Mouse (Mus musculus) heart, embryonic 14.5 days (tissue): ENCODE data around the gene Lemd1. TPM values are rescaled to one million over a fixed set of nuclear protein-coding genes. Genes with fewer than 3 reads are reported as not detected.

Experiments used
- ATAC-seq: fragments of 200-750 bp; cut with Nextera tagmentation; 2 replicates; pipeline ENCODE4 v1.8.0; 2017; ENCODE audit warnings: low read depth, moderate TSS enrichment; ENCODE audit not compliant: insufficient number of reproducible peaks, insufficient read depth, low FRiP score
- H3K27ac ChIP-seq, 2 experiments: fragments of 200-500 bp in 1 of 2; fragments of 300-500 bp in 1 of 2; sonication (generic) in 1 of 2; replicated peaks in 1 of 2; 2 replicates each; pipeline ENCODE4 v1.5.1; 2012 to 2014; ENCODE audit warnings: low read depth in 2 of 2, low read length in 2 of 2, control low read depth in 1 of 2, mild to moderate bottlenecking in 1 of 2, mixed read lengths in 1 of 2; ENCODE audit not compliant: control insufficient read depth in 1 of 2, insufficient read depth in 1 of 2
- H3K27me3 ChIP-seq: fragments of 300-500 bp; sonication (generic); 2 replicates; pipeline ENCODE4 v1.6.1; 2014; ENCODE audit warnings: mild to moderate bottlenecking, low read length, control low read depth; ENCODE audit not compliant: control insufficient read depth, insufficient read depth
- H3K36me3 ChIP-seq: fragments of 300-500 bp; sonication (generic); 2 replicates; pipeline ENCODE4 v1.6.1; 2014; ENCODE audit warnings: mild to moderate bottlenecking, control low read depth, low read length, mixed read lengths; ENCODE audit not compliant: control insufficient read depth, insufficient read depth
- H3K4me1 ChIP-seq, 2 experiments: fragments of 200-500 bp in 1 of 2; fragments of 300-500 bp in 1 of 2; sonication (generic) in 1 of 2; 2 replicates each; pipeline ENCODE4 v1.6.1; 2012 to 2014; ENCODE audit warnings: low read length in 2 of 2, control low read depth in 1 of 2, mixed read lengths in 1 of 2; ENCODE audit not compliant: control insufficient read depth in 2 of 2, insufficient read depth in 2 of 2
- H3K4me2 ChIP-seq: fragments of 300-500 bp; sonication (generic); 2 replicates; pipeline ENCODE4 v1.6.1; 2014; ENCODE audit warnings: mild to moderate bottlenecking, low read length
- H3K4me3 ChIP-seq, 2 experiments: fragments of 200-500 bp in 1 of 2; fragments of 300-500 bp in 1 of 2; sonication (generic) in 1 of 2; 2 replicates each; pipeline ENCODE4 v1.5.1; 2012 to 2014; ENCODE audit warnings: low read length in 2 of 2, mild to moderate bottlenecking in 2 of 2, control low read depth in 1 of 2, low read depth in 1 of 2, moderate library complexity in 1 of 2; ENCODE audit not compliant: control insufficient read depth in 1 of 2, insufficient read depth in 1 of 2
- H3K9ac ChIP-seq: fragments of 300-500 bp; sonication (generic); 2 replicates; pipeline ENCODE4 v1.6.1; 2014; ENCODE audit warnings: mild to moderate bottlenecking, low read length
- H3K9me3 ChIP-seq: fragments of 300-500 bp; sonication (generic); 2 replicates; pipeline ENCODE4 v1.6.1; 2016; ENCODE audit warnings: low read length, control low read depth; ENCODE audit not compliant: control insufficient read depth
- WGBS: fragments of 180-500 bp; shearing (Covaris S2); extraction: QIAGEN DNeasy Blood & Tissue Kit; methylation state at CpG from one replicate; pipeline ENCODE4 v1.1.7; 2014; 5-methylcytosine and 5-hydroxymethylcytosine counted together
- polyA plus RNA-seq: library from polyadenylated mRNA; unstranded; fragments of >200 nt; fragmentation: Nextera tagmentation; extraction: Ambion mirVana; gene quantifications from 2 replicates; pipeline ENCODE4 v1.2.1, GENCODE M21; 2014

Lemd1 gene
- polyA plus RNA-seq, 1 experiment from 2014 or later: not detected

GRCm38 (mm10) chr1:132165859-132166258 lies 25.4 kb upstream of the Lemd1 start:
- Histone ChIP-seq H3K27ac (no peak overlapping the region), H3K4me3 (no peak overlapping the region), H3K4me1 (peaks cover 0 to 4% of the 10 kb centered on the region in 2 experiments; a peak in 2 of 4 replicates), H3K36me3 (no peaks in the 10 kb centered on the region), H3K4me2 (no peak overlapping the region), H3K9ac (no peak overlapping the region), H3K27me3 (peaks cover 4% of the 10 kb centered on the region), H3K9me3 (0 out of 2 replicates have a peak, but pooled peaks cover 4% of the 10 kb centered on the region)
- no peak for ATAC-seq
- WGBS: 51% methylated on average over 3 of the region's 3 CpGs

DNA sequence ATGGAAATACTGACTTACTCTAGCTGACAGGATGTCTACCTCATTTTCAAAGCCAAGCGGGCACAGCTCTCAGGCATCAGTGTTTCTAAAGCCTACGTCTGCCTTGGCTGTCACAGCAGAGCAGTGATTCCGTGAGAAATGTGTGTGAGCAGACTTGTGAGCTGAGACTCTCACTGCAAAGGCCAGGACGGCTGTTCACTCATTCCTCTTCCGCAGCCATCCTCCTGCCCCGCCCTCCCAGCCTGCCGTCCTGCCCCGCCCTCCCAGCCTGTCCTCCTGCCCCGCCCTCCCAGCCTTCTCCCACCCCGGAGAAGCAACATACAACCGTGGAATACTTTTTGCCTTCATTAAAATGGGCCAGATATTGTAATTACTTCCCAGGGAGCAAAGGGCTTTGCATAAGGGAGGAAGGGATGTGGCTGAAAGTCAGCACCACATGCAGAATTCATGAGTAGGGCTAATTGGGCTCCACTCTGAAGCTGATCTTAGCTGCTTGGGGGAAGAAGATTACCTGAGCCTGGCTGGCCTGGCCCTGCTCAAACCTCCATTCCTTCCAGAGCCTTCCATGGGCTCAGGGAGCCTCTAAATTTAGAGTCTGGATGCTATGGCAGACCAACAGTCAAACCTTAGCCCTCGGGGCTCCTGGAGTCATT lies 23.0 kb upstream of the Lemd1 start:
- Histone ChIP-seq H3K4me1 (peaks cover 0 to 4% of the 10 kb centered on the region in 2 experiments; a peak in 2 of 4 replicates), H3K27ac (no peak overlapping the region), H3K4me2 (peak overlapping the region; percentile 60), H3K36me3 (no peaks in the 10 kb centered on the region), H3K4me3 (peak overlapping the region; percentile 16 to 33; a peak in 3 of 4 replicates), H3K9me3 (0 out of 2 replicates have a peak, but pooled peaks cover 4% of the 10 kb centered on the region), H3K9ac (peak overlapping the region; percentile 9; the same call in 1 of the 2 replicates), H3K27me3 (peaks cover 4% of the 10 kb centered on the region)
- whole genome bisulfite sequencing: 7% methylated on average over 12 of the region's 12 CpGs
- ATAC-seq: no peak

GRCm38 (mm10) chr1:132170698-132171097 lies 20.5 kb upstream of the Lemd1 start:
- ATAC-seq: no peak
- H3K4me2 ChIP-seq: no peak overlapping the region
- WGBS: 52% methylated on average over 6 of the region's 6 CpGs

DNA sequence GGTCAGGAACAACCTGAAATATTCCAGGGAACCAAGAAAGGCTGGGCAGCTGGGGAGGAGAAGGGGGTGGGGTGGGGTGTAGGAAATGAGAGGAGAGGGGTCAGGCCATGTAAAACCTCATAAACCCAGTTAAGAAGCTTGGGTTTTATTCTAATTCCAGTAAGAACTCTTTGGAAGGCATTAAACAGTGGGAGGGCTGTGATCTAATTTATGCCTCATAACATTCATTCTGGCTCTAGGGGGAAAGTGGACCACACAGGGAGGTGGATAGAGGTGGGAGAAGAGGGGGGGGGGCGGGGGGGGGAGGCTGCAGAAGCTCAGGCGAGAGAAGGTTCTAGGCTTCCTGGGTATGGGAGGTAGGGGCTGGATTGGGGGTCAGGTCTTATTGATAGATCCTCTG lies 19.6 kb upstream of the Lemd1 start:
- no peaks in the 10 kb centered on the region for H3K36me3 ChIP-seq
- H3K9me3 ChIP-seq: no peaks in the 10 kb centered on the region
- H3K4me3 ChIP-seq: no peak overlapping the region
- peaks cover 0 to 4% of the 10 kb centered on the region in 2 experiments; a peak in 2 of 4 replicates for H3K4me1 ChIP-seq
- ATAC-seq: no peak
- H3K27me3 ChIP-seq: peaks cover 4% of the 10 kb centered on the region
- whole genome bisulfite sequencing: 21% methylated on average over 2 of the region's 2 CpGs
- H3K9ac ChIP-seq: no peak overlapping the region
- H3K27ac ChIP-seq: no peak overlapping the region
- H3K4me2 ChIP-seq: no peak overlapping the region

More at GRCm38 (mm10) chr1:132170698-132171097, 20.5 kb upstream of the Lemd1 start:
- Histone ChIP-seq H3K4me3 (no peak overlapping the region), H3K9ac (no peak overlapping the region), H3K36me3 (no peaks in the 10 kb centered on the region), H3K9me3 (0 out of 2 replicates have a peak, but pooled peaks cover 4% of the 10 kb centered on the region), H3K4me1 (peaks cover 0 to 4% of the 10 kb centered on the region in 2 experiments; a peak in 2 of 4 replicates), H3K27ac (no peak overlapping the region), H3K27me3 (peaks cover 4% of the 10 kb centered on the region)

GRCm38 (mm10) chr1:132186303-132186702 lies 4.9 kb upstream of the Lemd1 start:
- Histone ChIP-seq H3K36me3 (no peaks in the 10 kb centered on the region), H3K27me3 (peaks cover 62% of the 10 kb centered on the region), H3K4me3 (no peak overlapping the region), H3K4me1 (peaks cover 0 to 8% of the 10 kb centered on the region in 2 experiments; a peak in 2 of 4 replicates), H3K9me3 (no peaks in the 10 kb centered on the region), H3K9ac (no peak overlapping the region), H3K27ac (no peak overlapping the region), H3K4me2 (no peak overlapping the region)
- 69% methylated on average over 4 of the region's 4 CpGs for WGBS
- ATAC-seq: no peak

DNA sequence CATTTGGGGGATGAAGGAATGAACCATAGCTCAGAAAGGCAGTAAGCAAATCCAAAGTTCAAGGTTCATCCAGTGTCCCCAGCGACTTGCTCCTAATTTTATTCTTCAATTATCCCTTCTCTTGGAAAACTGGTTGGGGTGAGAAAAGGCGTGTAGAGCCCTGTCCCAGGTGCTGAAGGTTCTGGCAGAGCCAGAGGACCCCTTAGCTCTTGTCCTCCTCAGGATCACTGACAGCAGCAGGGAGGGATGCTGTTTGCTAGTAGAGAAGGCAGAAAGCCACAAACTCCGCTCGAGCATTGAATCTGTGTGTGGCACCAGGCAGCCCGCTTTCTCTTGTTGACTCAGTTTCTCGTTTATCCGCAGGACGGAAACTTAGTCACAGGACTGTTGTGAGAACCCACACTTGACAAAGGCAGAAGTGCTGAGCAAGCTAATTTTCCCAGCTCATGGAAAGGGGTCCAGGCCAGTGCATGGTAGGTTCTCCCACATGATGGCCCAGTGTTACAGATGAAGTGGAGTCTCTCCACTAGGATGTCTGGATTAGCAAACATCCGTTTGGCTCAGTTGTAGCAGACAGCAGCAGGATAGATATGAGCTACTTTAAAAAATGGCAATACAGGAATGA lies 2.7 kb upstream of the Lemd1 start:
- no peak overlapping the region for H3K9ac ChIP-seq
- H3K27ac ChIP-seq: no peak overlapping the region
- 23% methylated on average over 9 of the region's 9 CpGs for WGBS
- no peaks in the 10 kb centered on the region for H3K9me3 ChIP-seq
- ATAC-seq: no peak
- peaks cover 78% of the 10 kb centered on the region for H3K27me3 ChIP-seq
- H3K4me1 ChIP-seq: peaks cover 3 to 17% of the 10 kb centered on the region in 2 experiments; a peak in 3 of 4 replicates
- H3K4me3 ChIP-seq: no peak overlapping the region
- no peak overlapping the region for H3K4me2 ChIP-seq
- H3K36me3 ChIP-seq: no peaks in the 10 kb centered on the region

- Histone ChIP-seq H3K27me3 (peaks cover 79% of the 10 kb centered on the region), H3K27ac (no peak overlapping the region), H3K4me2 (no peak overlapping the region), H3K9me3 (no peaks in the 10 kb centered on the region), H3K9ac (no peak overlapping the region), H3K4me1 (peaks cover 3 to 17% of the 10 kb centered on the region in 2 experiments; a peak in 3 of 4 replicates), H3K4me3 (no peak overlapping the region), H3K36me3 (no peaks in the 10 kb centered on the region)
- WGBS: 55% methylated on average over 4 of the region's 4 CpGs
- ATAC-seq: no peak
Observed at GRCm38 (mm10) chr1:132189231-132189630, 2.0 kb upstream of the Lemd1 start.
